Mouse (Mus musculus) ES-E14 (cell line): ENCODE results near the gene Pde3a.

Experiments used
- HCFC1 ChIP-seq: IDR thresholded peaks from 2 replicates; pipeline ENCODE4 v1.6.1; 2012; ENCODE audit warnings: low read length, inconsistent platforms, borderline replicate concordance; ENCODE audit not compliant: insufficient read depth
- MAFK ChIP-seq: IDR thresholded peaks from 2 replicates; pipeline ENCODE4 v1.6.1; 2014; ENCODE audit warnings: mild to moderate bottlenecking, low read depth, low read length, inconsistent platforms; ENCODE audit not compliant: insufficient read depth
- ZC3H11A ChIP-seq: IDR thresholded peaks from 2 replicates; pipeline ENCODE4 v1.6.1; 2012; ENCODE audit warnings: low read depth, mild to moderate bottlenecking, inconsistent platforms, low read length, borderline replicate concordance
- ZNF384 ChIP-seq: IDR thresholded peaks from 2 replicates; pipeline ENCODE4 v1.6.1; 2012; ENCODE audit warnings: low read depth, low read length, inconsistent platforms

DNA sequence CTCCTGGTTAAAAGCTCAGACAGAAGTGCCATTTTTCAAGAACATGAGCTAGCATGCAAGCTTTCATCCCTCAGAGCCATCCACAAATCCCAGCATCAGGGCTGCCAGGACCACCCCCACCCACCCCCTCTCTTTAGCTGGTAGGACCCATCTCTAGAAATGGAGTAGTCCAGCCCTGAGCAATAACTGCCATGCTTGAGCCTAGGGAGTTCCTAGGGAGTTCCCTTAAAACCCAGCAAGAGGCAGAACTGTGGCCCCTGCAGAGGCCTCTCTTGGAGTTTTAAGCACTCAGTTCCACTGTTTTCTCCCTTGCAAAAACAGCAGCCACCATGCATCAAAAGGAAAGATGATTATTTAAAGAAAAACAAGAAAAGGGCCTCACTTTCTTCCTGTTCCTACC, 988 bp upstream of the Pde3a start:
- TF ChIP-seq ZNF384 (no peak), ZC3H11A (no peak), MAFK (no peak), HCFC1 (no peak)
